Mouse (Mus musculus) stomach, adult 2 months (tissue): ENCODE results near the gene Fam83g. TPM values are rescaled to one million over a fixed set of nuclear protein-coding genes. Genes with fewer than 3 reads are reported as not detected.

Source experiments
- polyA plus RNA-seq: library from polyadenylated mRNA; depleted of rRNA; stranded (reverse); fragments of >200 nt; gene quantifications from 2 replicates; pipeline ENCODE4 v1.2.3, GENCODE M21; 2012; rRNA removed

The Fam83g gene
- polyA plus RNA-seq: 8.9 and 10.3 TPM in 2 replicates

DNA sequence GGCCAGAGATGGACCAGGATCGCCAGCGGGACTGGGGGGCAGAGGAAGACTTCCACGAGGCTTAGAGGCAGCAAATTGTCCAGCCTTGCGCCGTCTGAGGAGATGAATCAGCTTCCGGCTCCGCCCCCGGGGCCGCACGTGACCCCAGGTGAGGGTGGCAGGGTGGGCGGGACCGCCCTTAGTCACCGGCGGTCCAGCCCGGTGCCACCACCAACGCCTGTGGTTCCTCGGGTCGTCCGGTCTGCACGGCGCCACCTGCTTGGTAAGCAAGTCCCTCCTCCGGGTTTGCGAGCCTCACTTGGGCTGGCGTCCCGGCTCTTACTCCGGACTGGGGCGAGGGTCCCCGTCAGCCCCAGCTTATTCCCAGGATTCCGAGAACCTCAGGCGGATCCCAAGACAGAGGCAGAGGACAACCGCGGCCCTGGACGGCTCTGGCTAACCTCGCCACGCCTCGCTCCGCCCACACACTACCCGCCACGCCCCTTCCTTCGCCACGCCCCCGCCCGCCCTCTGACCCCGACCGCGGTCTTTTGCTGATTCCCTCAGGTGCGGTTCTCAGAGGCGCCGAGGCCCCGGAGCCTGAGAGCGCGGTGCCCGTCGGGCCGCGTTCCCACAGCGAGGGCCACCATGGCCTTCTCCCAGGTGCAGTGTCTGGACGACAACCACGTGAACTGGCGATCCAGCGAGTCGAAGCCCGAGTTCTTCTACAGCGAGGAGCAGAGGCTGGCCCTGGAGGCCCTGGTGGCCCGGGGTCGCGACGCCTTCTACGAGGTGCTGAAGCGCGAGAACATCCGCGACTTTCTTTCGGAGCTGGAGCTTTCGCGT, at the start of gene Fam83g:
TSS of gene Fam83g (plus strand) at position 185 of the 825 bp plus-strand sequence.

DNA sequence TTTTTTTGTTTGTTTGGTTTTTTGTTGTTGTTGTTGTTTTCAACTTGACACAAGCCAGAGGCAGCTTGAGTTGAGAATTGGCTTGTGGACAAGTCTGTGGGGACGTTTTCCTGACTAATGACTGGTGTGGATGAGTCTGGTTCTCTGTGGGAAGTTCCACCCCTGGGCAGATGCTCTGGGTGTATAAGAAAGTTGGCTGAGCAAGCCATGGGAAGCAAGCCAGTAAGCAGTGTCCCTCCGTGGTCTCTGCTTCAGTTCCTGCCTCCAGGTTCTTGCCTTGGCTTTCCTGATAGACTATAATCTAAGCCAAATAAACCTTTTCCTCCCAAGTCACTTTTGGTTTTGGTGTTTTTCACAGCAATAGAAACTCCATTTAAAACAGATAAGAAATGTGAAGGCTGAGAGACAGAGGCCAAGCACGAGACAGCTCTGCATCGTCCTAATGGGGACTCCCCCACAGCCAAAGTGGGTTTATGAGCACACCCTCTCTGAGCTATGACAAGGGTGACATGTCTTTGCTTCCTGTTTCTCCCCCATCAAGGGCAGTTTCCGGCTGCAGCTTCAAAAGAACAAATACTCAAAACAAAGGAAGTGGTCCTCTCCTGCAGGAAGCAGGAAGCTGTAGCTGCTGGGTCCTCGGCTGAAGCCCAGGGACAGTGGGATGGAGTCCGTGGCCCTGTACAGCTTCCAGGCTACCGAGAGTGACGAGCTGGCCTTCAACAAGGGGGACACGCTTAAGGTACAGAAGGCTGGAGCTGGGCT, 31.0 kb upstream of the Fam83g start, which contains the start of gene Grap:
TSS of gene Grap (plus strand) at position 580 of the 762 bp plus-strand sequence.

DNA sequence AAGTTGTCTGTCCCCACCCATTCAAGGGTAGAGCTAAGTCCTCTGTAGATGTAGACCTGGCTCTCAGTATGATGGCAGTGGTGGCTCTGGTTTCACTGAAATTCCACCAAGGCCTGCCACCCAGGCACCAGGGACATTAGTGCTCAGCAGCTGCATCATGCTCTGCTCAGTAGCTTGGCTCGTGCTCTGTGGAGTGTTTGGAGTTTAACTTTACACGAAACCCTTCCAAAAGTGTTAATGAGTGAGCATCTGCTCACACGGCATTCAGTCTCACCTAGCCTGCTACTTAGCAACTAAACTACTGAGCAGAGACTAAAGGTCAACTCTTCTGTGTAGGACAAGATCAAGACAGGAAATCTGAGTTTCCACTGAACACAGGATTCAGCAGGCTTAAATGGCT, 36.7 kb downstream of the Fam83g start, which contains the start of gene Slc5a10:
TSS of gene Slc5a10 (minus strand) at position 191 of the 400 bp plus-strand sequence.

Other genes with a start within 250 kb of the Fam83g start
- gene Rnf112, start 230.0 kb upstream of the Fam83g start, polyA plus RNA-seq: 0.37 and 0.41 TPM in 2 replicates
- 126 and 140 TPM in 2 replicates for gene Mfap4, start 198.7 kb upstream of the Fam83g start, polyA plus RNA-seq
- 13.8 and 18.3 TPM in 2 replicates for gene Mapk7, start 189.7 kb upstream of the Fam83g start, polyA plus RNA-seq
- 11.1 and 12.3 TPM in 2 replicates for gene B9d1, start 178.9 kb upstream of the Fam83g start, polyA plus RNA-seq
- gene Epn2, start 104.4 kb upstream of the Fam83g start, polyA plus RNA-seq: 10.7 and 10.8 TPM in 2 replicates
- gene Grap, start 30.8 kb upstream of the Fam83g start, polyA plus RNA-seq: 1.9 and 2.5 TPM in 2 replicates
- 0.03 and 0.06 TPM in 2 replicates for gene Slc5a10, start 36.7 kb downstream of the Fam83g start, polyA plus RNA-seq
- gene Prpsap2, start 78.0 kb downstream of the Fam83g start, polyA plus RNA-seq: 3.6 and 3.8 TPM in 2 replicates
- gene Ulk2, start 171.0 kb downstream of the Fam83g start, polyA plus RNA-seq: 8.9 and 9.5 TPM in 2 replicates
- 3.6 and 5.2 TPM in 2 replicates for gene Akap10, start 246.2 kb downstream of the Fam83g start, polyA plus RNA-seq